Mouse (Mus musculus): ENCODE data around the gene 6030468B19Rik.

- no peak for TF ChIP-seq E2F4 (IDR thresholded peaks at IDR 0.05; ENCODE audit: borderline replicate concordance, low read depth, low read length)
- TF ChIP-seq MAZ (IDR thresholded peaks at IDR 0.05; ENCODE audit: low read depth, low read length), result no peak
- TF ChIP-seq CTCF (IDR thresholded peaks at IDR 0.05 in 2 of 3, conservative IDR thresholded peaks at IDR 0.05 in 1 of 3; ENCODE audit: control insufficient read depth in 1 of 3, insufficient read depth in 1 of 3, low read depth in 2 of 3, low read length in 3 of 3, poor library complexity in 1 of 3, severe bottlenecking in 1 of 3), result no peak
- no peak for TF ChIP-seq JUND (IDR thresholded peaks at IDR 0.05; ENCODE audit: low read depth, low read length)
- TF ChIP-seq EP300 (IDR thresholded peaks at IDR 0.05; ENCODE audit: low read depth in 1 of 2, low read length in 2 of 2), result peak; percentile 41 to 78
- TF ChIP-seq USF1 (IDR thresholded peaks at IDR 0.05; ENCODE audit: low read depth, low read length), result no peak
- TF ChIP-seq BHLHE40 (IDR thresholded peaks at IDR 0.05; ENCODE audit: borderline replicate concordance, low read depth, low read length), result no peak
- TF ChIP-seq POLR2A (IDR thresholded peaks at IDR 0.05; ENCODE audit: control insufficient read depth in 1 of 2, insufficient read depth in 1 of 2, low read depth in 1 of 2, low read length in 2 of 2, poor library complexity in 1 of 2), result peak in 1 of 2 experiments; percentile 19; a peak in 1 of 4 replicates
- TF ChIP-seq CHD2 (IDR thresholded peaks at IDR 0.05; ENCODE audit: low read length), result no peak
These were observed at the start of gene 6030468B19Rik for GRCm38 (mm10) chr11:117797511-117798159.

All from MEL (cell line).